Mouse (Mus musculus) small intestine, adult 2 months (tissue): ENCODE data around the gene Gm21882.
"Not testable (repeated sequence)": the region's sequence is repeated elsewhere in the genome, so short reads cannot be mapped to it uniquely, and the experiment has no call there.

ENCODE experiments used
- CTCF ChIP-seq: fragments of 200-500 bp; IDR thresholded peaks from 2 replicates; pipeline ENCODE4 v1.5.1; 2012; ENCODE audit warnings: low read depth, mild to moderate bottlenecking, control low read depth, inconsistent platforms, low read length, moderate library complexity, mixed read lengths; ENCODE audit not compliant: insufficient replicate concordance, insufficient read length; ENCODE audit errors: extremely low read depth
- POLR2A ChIP-seq: fragments of 200-500 bp; IDR thresholded peaks from 2 replicates; pipeline ENCODE4 v1.6.1; 2012; ENCODE audit warnings: low read depth, mild to moderate bottlenecking, control low read depth, inconsistent platforms, low read length, moderate library complexity

- TF ChIP-seq CTCF, POLR2A: not testable (repeated sequence)
These were observed at the start of gene Gm21882 for GRCm38 (mm10) chrY:40381423-40381822.
